Mouse (Mus musculus): Measurements from ENCODE around the gene Ptgdr.
"Not testable (repeated sequence)": the region's sequence is repeated elsewhere in the genome, so short reads cannot be mapped to it uniquely, and the experiment has no call there.

Gene Ptgdr

DNA sequence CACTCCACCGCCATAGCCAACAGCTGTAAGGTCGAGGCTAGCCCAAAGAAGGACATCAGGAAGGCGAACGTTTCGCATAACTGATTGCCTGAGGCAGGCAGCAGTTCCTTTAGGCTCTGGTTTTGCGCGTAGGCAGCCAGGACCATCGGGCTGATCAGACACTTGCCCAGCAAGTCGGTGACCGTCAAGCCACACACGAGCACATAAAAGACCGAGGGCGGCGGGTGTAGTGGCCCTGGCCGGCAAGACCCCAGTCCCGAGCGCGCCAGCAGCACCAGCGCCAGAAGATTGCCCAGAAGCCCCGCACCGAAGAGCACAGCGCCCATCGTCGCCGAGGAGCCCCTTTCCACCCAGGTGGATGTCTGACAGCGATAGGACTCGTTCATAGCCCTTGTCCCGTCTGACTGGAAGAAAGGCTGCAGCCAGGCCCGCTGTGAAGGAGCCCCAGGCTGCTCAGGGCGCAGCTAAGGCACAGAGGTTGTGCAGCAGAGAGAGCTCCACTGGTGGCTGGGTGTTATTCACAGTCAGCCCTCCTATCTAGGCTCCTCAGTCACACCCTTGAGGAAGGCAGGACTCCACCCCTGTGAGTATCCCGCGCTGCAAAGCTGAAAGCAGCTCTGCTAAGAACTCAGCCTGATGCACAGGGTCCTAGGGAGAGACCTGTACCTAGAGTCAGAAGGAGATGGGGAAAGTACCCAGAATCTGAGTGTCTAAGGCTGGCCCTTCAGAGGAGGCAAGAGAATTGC is at the start of gene Ptgdr:
Gene Ptgdr, minus strand, starts transcription at position 508 of the 746 bp plus-strand sequence.
- POLR2A ChIA-PET: no interaction called here
- CTCF ChIA-PET: interaction anchor here in 3 of 4 experiments (1.0 to 2.0 kb wide), 3 partner anchors 8 to 9 kb away, joined by 4 to 10 read pairs (median 6); no protein-coding TSS in a partner anchor

DNA sequence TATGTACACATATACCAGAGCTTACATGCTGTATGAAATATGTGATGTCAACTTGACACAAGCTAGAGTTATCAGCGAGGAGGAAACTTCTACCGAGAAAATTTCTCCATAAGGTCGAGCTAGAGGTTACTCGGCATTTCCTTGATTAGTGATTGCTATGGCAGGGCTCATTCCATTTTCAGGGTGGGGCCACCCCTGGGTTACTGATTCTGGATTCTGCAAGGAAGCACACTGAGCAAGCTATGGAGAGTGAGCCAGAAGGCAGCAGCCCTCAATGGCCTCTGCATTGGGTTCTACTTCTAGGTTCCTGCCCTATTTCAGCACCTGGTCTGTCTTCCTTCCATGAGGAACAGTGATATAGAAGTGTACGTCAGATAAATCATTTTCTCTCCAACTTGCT is 48.6 kb upstream of the Ptgdr start:
- ChIA-PET POLR2A (no interaction called here), CTCF (no interaction called here)

GRCm38 (mm10) chr14:44904199-44904598 is 45.0 kb upstream of the Ptgdr start:
- ChIA-PET CTCF (interaction anchor here in 1 of 4 experiments (0.6 kb wide), 1 partner anchor 197 kb away, joined by 3 read pairs; no protein-coding TSS in a partner anchor), POLR2A (no interaction called here)

GRCm38 (mm10) chr14:44901735-44902134 is 42.6 kb upstream of the Ptgdr start:
- CTCF ChIA-PET: interaction anchor here in 1 of 4 experiments (0.6 kb wide), 1 partner anchor 427 kb away, joined by 3 read pairs; no protein-coding TSS in a partner anchor
- POLR2A ChIA-PET: not testable (repeated sequence)

DNA sequence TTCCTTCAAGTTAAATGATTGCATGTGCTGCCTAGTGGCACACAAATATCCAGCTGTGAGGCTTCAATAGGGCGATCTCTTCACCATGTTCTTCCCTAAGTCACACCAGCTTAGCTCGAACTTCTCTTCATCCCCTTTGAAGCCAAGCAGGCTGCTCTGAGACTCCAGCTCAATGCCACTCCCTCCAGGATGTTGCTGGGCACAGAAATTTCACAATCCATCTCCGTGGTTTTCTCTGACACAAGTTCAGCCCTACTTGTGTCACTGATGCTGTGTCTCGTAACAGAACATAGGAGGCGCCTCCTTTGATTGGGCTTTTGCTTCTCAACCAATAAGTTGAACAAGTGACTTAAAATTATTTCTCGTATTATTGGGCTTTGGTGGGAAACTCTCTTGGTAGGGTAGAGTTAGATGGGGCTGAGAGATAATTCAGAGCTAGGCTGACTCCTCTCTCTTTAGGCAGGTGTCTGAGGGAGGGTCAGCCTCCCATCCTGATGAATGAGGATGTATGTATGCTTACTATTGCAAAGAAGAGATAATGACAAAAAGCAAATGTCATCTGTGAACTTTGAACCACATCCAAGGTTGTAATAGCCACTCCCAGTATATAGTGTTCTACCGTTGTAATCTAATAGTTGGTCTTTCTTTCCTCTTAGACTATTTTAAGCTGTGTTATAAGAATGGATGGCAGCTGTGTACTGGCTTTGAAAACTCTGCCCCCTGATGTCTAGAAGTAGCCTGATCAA is 32.4 kb upstream of the Ptgdr start:
- ChIA-PET POLR2A (no interaction called here), CTCF (no interaction called here)

GRCm38 (mm10) chr14:44869686-44870085 is 10.5 kb upstream of the Ptgdr start:
- POLR2A ChIA-PET: no interaction called here
- CTCF ChIA-PET: no interaction called here

DNA sequence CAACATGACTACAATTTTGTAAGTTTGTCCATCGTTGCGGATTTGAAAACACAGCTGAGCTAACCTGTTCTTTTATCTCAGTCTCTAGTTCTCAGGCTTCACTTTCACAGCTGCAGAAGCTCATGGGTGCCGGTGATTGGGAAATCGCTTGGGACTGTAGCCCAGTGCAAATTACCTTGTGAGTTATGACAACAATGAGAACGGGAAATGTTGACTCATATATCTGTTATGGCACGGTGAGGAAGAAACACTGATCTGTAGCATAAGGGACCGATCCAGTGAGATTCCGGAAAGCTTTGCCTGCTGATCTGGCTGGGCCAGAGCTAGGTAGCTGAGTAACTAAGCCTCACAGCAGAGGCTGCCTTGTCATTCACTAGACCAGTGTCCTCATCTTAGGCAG is 6.5 kb upstream of the Ptgdr start:
- CTCF ChIA-PET: no interaction called here

DNA sequence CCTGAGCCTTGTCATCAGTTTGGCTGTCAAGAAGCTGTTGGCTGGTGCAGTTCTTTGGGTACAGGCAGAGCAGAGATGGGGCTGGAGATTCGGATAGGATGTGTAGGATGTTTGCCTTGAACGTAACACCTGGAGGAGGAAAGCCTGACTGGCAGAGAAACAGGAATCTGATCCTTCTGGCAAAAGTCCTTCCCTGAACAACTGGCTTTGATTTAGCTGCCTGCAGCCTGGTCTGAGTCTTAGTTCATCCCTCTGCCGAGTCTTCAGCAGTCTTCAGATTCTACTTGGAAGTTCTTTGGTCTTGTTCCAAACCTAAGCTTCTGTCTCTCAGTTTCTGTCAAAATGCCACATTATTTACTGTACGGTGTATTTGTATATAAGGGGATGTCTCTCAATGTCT is 3.9 kb upstream of the Ptgdr start:
- CTCF ChIA-PET: no interaction called here

More for the DNA sequence above, 6.5 kb upstream of the Ptgdr start:
- POLR2A ChIA-PET: no interaction called here

DNA sequence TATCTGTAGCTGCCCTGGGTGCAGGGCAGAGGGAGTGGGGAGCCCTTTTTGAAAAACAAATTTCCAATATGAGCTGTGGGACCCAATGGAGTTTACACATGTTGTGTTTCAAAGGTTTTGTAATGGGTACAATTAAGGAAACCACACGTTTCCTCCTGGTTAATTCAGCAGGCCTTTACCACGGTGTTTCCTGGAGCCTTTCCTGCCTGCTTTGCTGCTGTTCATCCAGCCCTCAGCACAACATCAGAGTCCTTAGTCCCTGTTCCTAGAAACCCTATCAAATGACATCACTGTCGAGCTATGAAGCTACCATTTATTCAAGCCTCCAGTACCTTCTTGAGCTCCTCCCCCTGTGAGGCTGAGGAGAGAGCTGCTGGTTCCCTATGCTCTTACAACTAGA is 2.0 kb upstream of the Ptgdr start:
- CTCF ChIA-PET: no interaction called here
- POLR2A ChIA-PET: no interaction called here

More for the DNA sequence above, 3.9 kb upstream of the Ptgdr start:
- POLR2A ChIA-PET: no interaction called here

DNA sequence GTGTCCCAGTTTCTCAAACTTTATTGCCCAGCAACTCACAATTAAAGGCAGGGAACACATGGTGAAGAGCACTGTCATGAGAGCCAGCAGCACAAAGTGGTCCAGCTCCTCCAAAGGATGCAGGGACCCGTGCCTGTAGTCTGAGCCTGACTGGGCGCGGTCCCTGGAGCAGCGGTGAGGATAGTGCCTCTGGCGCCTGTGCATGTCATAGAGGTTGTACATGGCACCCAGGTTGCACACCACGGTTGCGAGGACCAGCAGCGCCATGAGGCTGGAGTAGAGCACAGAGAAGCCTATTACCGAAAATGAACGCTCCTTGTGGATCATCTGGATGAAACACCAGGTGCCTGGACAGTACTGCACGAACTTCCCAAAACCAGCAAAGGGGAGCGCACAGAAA is 803 bp downstream of the Ptgdr start:
- POLR2A ChIA-PET: no interaction called here
- CTCF ChIA-PET: no interaction called here

- ChIA-PET CTCF (interaction anchor here (0.6 to 2.2 kb wide), 14 partner anchors 9 to 1578 kb away, joined by 3 to 12 read pairs (median 4); partner anchors contain the start of gene Ptgdr (in 2 of the 4)), POLR2A (interaction anchor here in 3 of 4 experiments (0.6 to 1.3 kb wide), 5 partner anchors 12 to 494 kb away, joined by 3 to 5 read pairs (median 3); no protein-coding TSS in a partner anchor)
These were observed 8.5 kb downstream of the Ptgdr start for GRCm38 (mm10) chr14:44850637-44851036.

DNA sequence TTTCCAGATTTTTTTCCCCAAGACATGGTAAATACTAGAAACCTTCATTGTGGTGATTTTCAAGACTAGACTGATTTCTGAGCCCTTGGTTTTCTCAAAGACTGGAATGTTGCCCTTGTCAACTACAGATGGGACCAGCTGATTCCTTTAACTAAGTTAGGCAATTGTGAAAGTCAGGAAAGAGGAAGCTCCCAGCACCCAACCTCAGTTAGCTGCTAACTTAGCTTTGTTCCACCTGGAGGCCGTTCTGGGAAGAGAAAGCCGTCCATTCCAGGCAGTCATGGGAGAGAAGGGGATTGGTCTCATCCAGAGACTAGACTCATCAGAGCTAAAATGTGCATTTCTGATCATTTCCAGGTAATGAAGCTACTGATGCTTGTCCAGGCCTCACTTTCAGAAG is 11.4 kb downstream of the Ptgdr start:
- ChIA-PET CTCF (interaction anchor here in 1 of 4 experiments (0.6 kb wide), 2 partner anchors 298 to 705 kb away, joined by 12 to 13 read pairs; no protein-coding TSS in a partner anchor), POLR2A (interaction anchor here in 1 of 4 experiments (0.6 kb wide), 1 partner anchor 10 kb away, joined by 3 read pairs; no protein-coding TSS in a partner anchor)

DNA sequence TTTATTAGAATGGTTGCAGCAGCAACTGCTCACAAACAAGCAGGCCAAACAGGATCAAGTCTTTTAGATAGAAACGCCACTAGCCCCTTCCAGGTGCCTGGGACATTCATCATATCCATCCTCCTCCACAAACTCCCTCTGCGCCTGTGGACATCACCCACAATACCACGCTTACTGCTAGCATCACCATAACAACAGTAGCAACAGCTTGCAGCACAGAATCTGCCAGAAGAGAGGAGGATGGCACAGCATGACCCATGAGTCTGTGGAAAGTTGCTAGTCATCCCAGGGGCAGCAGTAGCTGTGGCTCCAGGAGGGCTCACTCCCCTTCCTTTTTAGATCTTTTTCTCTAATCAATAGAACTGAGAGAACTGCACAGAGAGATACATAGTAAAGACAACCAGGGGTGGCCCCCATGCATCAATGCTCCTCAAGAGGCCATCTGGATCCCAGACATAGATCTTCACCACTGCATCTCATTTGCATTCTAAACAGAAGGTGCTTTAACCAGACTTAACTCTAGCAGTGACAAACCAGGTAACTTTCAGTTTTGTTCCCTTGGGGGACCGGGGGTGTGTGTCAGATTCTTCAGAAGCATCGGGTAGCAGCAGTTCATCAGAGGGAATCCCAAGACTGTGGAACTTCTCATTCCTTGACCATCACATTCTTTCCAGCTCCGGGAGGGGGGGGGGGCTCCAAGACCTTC is 12.5 kb downstream of the Ptgdr start:
- ChIA-PET CTCF (no interaction called here), POLR2A (interaction anchor here in 1 of 4 experiments (0.6 kb wide), 1 partner anchor 342 kb away, joined by 4 read pairs; no protein-coding TSS in a partner anchor)

DNA sequence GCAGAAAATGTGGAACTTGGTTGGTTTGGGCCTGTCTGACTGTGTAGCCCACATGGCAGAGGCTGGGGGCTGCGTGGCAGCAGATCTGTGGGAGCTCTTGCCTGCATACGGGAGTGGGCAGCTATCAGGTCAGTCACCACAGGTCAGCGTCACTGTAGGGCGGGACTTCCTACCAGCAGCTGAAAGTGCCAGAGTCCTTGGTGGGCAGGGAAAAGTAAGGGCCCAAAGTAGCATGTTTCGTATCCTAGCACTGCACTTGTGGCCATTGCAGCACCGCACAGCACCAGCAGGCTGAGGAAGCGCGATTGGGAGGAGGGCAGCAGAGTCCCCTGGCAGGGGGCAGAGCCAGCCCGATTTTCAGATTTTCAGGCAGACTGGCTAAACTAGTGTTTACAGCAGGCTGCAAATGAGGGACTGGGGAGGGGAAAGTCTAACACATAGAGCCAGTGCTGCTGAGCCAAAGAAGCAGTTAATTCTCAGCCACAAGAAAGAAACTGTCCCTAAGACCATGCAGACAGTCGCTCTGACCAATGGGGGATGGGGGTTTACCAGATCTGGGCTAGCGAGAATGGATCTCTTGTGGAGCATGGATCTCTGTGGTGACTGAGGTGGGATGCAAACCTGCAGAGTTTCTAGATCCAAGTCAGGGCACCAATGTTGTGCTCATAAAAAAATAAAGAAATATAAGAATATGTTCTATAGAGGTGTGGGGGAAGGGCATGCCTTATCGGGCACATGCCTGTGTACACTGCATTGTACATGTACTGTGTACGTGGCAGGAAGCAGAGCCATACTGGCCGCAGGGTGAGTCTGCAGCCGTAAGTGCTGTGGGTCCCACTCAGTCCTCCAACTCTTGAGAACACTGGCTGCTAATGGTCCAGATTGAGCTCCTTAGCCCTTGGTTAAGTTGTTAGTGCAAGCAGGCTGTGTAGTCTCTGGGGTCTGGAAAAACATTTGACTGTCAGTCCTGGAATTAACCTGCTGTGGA is 15.1 kb downstream of the Ptgdr start:
- POLR2A ChIA-PET: interaction anchor here in 1 of 4 experiments (1.1 kb wide), 1 partner anchor 9 kb away, joined by 3 read pairs; no protein-coding TSS in a partner anchor
- CTCF ChIA-PET: no interaction called here

- ChIA-PET CTCF (interaction anchor here in 2 of 4 experiments (0.6 to 1.6 kb wide), 4 partner anchors 12 to 146 kb away, joined by 3 to 5 read pairs (median 4); no protein-coding TSS in a partner anchor), POLR2A (interaction anchor here in 2 of 4 experiments (1.0 to 2.2 kb wide), 4 partner anchors 12 to 380 kb away, joined by 3 to 15 read pairs (median 5); partner anchors contain the start of gene Gpr137c (in 1 of the 2))
These were observed 20.5 kb downstream of the Ptgdr start for GRCm38 (mm10) chr14:44838685-44839084.

- ChIA-PET POLR2A (interaction anchor here in 2 of 4 experiments (1.0 to 1.1 kb wide), 2 partner anchors 10 to 385 kb away, joined by 3 read pairs; partner anchors contain the start of genes Gpr137c (in 1 of the 2) and Txndc16 (in 1 of the 2)), CTCF (no interaction called here)
These were observed 24.0 kb downstream of the Ptgdr start for GRCm38 (mm10) chr14:44835132-44835531.

DNA sequence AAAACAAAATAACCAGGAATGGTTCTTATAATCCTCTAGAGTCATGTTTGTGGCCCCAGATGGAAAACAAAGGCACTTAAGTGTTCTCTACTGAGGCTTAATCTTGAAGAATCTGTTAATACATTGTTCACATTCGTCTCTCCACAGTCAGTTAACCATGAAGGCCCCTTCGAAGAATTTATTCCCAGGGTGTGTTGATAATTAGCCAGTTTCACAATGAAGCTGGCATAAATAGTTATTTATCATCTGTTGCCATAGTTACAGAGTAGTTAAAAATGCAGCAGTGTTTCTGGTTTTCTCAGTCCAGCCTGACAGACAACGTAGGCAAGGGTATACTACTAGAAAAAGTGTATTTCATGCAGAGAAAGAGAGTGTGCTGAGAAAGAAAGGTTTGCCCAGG is 25.0 kb downstream of the Ptgdr start:
- CTCF ChIA-PET: not testable (repeated sequence)
- POLR2A ChIA-PET: interaction anchor here in 1 of 4 experiments (1.3 kb wide), 1 partner anchor 150 kb away, joined by 4 read pairs; no protein-coding TSS in a partner anchor

- ChIA-PET CTCF (interaction anchor here in 1 of 4 experiments (0.9 kb wide), 1 partner anchor 17 kb away, joined by 5 read pairs; no protein-coding TSS in a partner anchor), POLR2A (interaction anchor here in 1 of 4 experiments (1.3 to 1.4 kb wide), 2 partner anchors 151 to 156 kb away, joined by 4 to 7 read pairs; partner anchors contain the start of gene Ptger2)
These were observed 26.1 kb downstream of the Ptgdr start for GRCm38 (mm10) chr14:44833096-44833495.

All from embryonic stem cell, embryonic (primary cell).